Mouse (Mus musculus) heart, embryonic 15.5 days (tissue): ENCODE data around the gene Myrf. TPM values are rescaled to one million over a fixed set of nuclear protein-coding genes. Genes with fewer than 3 reads are reported as not detected.
A peak's percentile ranks its signal among the peaks of the same experiment; 100 is the strongest.

ENCODE experiments used
- ATAC-seq: fragments of 200-750 bp; cut with Nextera tagmentation; replicated peaks from 2 replicates; pipeline ENCODE4 v1.8.0; 2017; ENCODE audit warnings: low read depth, moderate TSS enrichment; ENCODE audit not compliant: insufficient number of reproducible peaks, insufficient read depth, low FRiP score
- H3K27ac ChIP-seq: fragments of 300-500 bp; sonication (generic); 2 replicates; pipeline ENCODE4 v1.5.1; 2015; ENCODE audit warnings: mild to moderate bottlenecking, inconsistent platforms
- H3K27me3 ChIP-seq: fragments of 300-500 bp; sonication (generic); 2 replicates; pipeline ENCODE4 v1.6.1; 2015; ENCODE audit warnings: inconsistent platforms
- H3K36me3 ChIP-seq: fragments of 300-500 bp; sonication (generic); 2 replicates; pipeline ENCODE4 v1.6.1; 2015; ENCODE audit warnings: mild to moderate bottlenecking, inconsistent platforms
- H3K4me1 ChIP-seq: fragments of 300-500 bp; sonication (generic); replicated peaks from 2 replicates; pipeline ENCODE4 v1.6.1; 2015; ENCODE audit warnings: inconsistent platforms
- H3K4me2 ChIP-seq: fragments of 300-500 bp; sonication (generic); 2 replicates; pipeline ENCODE4 v1.6.1; 2015; ENCODE audit warnings: inconsistent platforms, mild to moderate bottlenecking, moderate library complexity
- H3K4me3 ChIP-seq: fragments of 300-500 bp; sonication (generic); 2 replicates; pipeline ENCODE4 v1.5.1; 2015; ENCODE audit warnings: mild to moderate bottlenecking, inconsistent platforms
- H3K9ac ChIP-seq: fragments of 300-500 bp; sonication (generic); 2 replicates; pipeline ENCODE4 v1.6.1; 2015; ENCODE audit warnings: mild to moderate bottlenecking, inconsistent platforms
- H3K9me3 ChIP-seq: fragments of 300-500 bp; sonication (generic); replicated peaks from 2 replicates; pipeline ENCODE4 v1.6.1; 2016; ENCODE audit warnings: inconsistent platforms
- WGBS: fragments of 180-500 bp; shearing (Covaris S2); methylation state at CpG from one replicate; pipeline ENCODE4 v1.1.7; 2015; ENCODE audit warnings: mixed read lengths; 5-methylcytosine and 5-hydroxymethylcytosine counted together
- polyA plus RNA-seq: library from polyadenylated mRNA; unstranded; fragments of >200 nt; fragmentation: Nextera tagmentation; extraction: Ambion mirVana; gene quantifications from 2 replicates; pipeline ENCODE4 v1.2.1, GENCODE M21; 2015

The Myrf gene
- polyA plus RNA-seq, 1 experiment from 2014 or later: 4.8 TPM

GRCm38 (mm10) chr19:10204616-10205001, 35.9 kb downstream of the Myrf start:
- Histone ChIP-seq H3K4me3 (peak overlapping the region; percentile 82), H3K27ac (peak overlapping the region; percentile 84), H3K9me3 (no peaks in the 10 kb centered on the region), H3K27me3 (no peaks in the 10 kb centered on the region), H3K4me1 (peaks cover 15% of the 10 kb centered on the region), H3K36me3 (peaks cover 37% of the 10 kb centered on the region), H3K4me2 (peak overlapping the region; percentile 77), H3K9ac (peak overlapping the region; percentile 80)
- ATAC-seq: no peak
- 2% methylated on average over 5 of the region's 5 CpGs for WGBS

- Histone ChIP-seq H3K4me3 (peak within 1 kb of the TSS; percentile 82), H3K4me2 (peak within 1 kb of the TSS; percentile 77), H3K9ac (peak within 1 kb of the TSS; percentile 80), H3K36me3 (peaks cover 39% of the 10 kb centered on the region; the same call in 1 of the 2 replicates), H3K4me1 (peaks cover 15% of the 10 kb centered on the region), H3K9me3 (no peaks in the 10 kb centered on the region), H3K27me3 (no peaks in the 10 kb centered on the region), H3K27ac (peak within 1 kb of the TSS; percentile 84)
- ATAC-seq: peak; percentile 86
- under 1% methylated on average over 40 of the region's 40 CpGs for WGBS
Observed at GRCm38 (mm10) chr19:10203848-10204615, 36.5 kb downstream of the Myrf start, which contains the start of the genes Tmem258 and Fen1. Gene Tmem258 (plus strand): TSS chr19:10204014. Gene Fen1 (minus strand): TSS chr19:10204169.

- peaks cover 41% of the 10 kb centered on the region; the same call in 1 of the 2 replicates for H3K36me3 ChIP-seq
- 2% methylated on average over 23 of the region's 23 CpGs for WGBS
- peak overlapping the region; percentile 80 for H3K9ac ChIP-seq
- H3K4me3 ChIP-seq: peak overlapping the region; percentile 82
- no peaks in the 10 kb centered on the region for H3K9me3 ChIP-seq
- H3K27ac ChIP-seq: peak overlapping the region; percentile 84
- H3K4me1 ChIP-seq: peaks cover 18% of the 10 kb centered on the region
- H3K4me2 ChIP-seq: peak overlapping the region; percentile 77
- ATAC-seq: no peak
- no peaks in the 10 kb centered on the region for H3K27me3 ChIP-seq
Observed at GRCm38 (mm10) chr19:10203146-10203847, 37.3 kb downstream of the Myrf start.

GRCm38 (mm10) chr19:10198723-10199122, 41.8 kb downstream of the Myrf start:
- H3K4me3 ChIP-seq: no peak overlapping the region
- 30% methylated on average over 3 of the region's 3 CpGs for WGBS
- no peaks in the 10 kb centered on the region for H3K9me3 ChIP-seq
- no peak overlapping the region for H3K9ac ChIP-seq
- no peak for ATAC-seq
- H3K36me3 ChIP-seq: peaks cover 50% of the 10 kb centered on the region
- H3K4me2 ChIP-seq: no peak overlapping the region
- H3K4me1 ChIP-seq: peaks cover 11% of the 10 kb centered on the region
- no peak overlapping the region for H3K27ac ChIP-seq
- no peaks in the 10 kb centered on the region for H3K27me3 ChIP-seq

- Histone ChIP-seq H3K27ac (no peak overlapping the region), H3K4me3 (no peak overlapping the region), H3K4me2 (no peak overlapping the region), H3K4me1 (peaks cover 10% of the 10 kb centered on the region), H3K9ac (no peak overlapping the region), H3K36me3 (peaks cover 54% of the 10 kb centered on the region), H3K27me3 (no peaks in the 10 kb centered on the region), H3K9me3 (no peaks in the 10 kb centered on the region)
- WGBS: 66% methylated on average over 2 of the region's 2 CpGs
- ATAC-seq: no peak
Observed at GRCm38 (mm10) chr19:10198286-10198685, 42.3 kb downstream of the Myrf start.

GRCm38 (mm10) chr19:10197130-10197529, 43.4 kb downstream of the Myrf start:
- ATAC-seq: no peak
- Histone ChIP-seq H3K4me2 (no peak overlapping the region), H3K27ac (no peak overlapping the region), H3K4me3 (no peak overlapping the region), H3K4me1 (peaks cover 2% of the 10 kb centered on the region; the same call in 1 of the 2 replicates), H3K27me3 (no peaks in the 10 kb centered on the region), H3K9me3 (no peaks in the 10 kb centered on the region), H3K9ac (no peak overlapping the region), H3K36me3 (peaks cover 65% of the 10 kb centered on the region)
- WGBS: 90% methylated on average over 4 of the region's 4 CpGs

- Histone ChIP-seq H3K4me1 (peaks cover 5% of the 10 kb centered on the region; the same call in 1 of the 2 replicates), H3K4me2 (no peak overlapping the region), H3K27me3 (no peaks in the 10 kb centered on the region), H3K36me3 (peaks cover 67% of the 10 kb centered on the region), H3K27ac (no peak overlapping the region), H3K9ac (no peak overlapping the region), H3K4me3 (no peak overlapping the region), H3K9me3 (no peaks in the 10 kb centered on the region)
- 72% methylated on average over 5 of the region's 5 CpGs for WGBS
- ATAC-seq: no peak
Observed at GRCm38 (mm10) chr19:10195252-10195651, 45.3 kb downstream of the Myrf start.

- no peaks in the 10 kb centered on the region for H3K9me3 ChIP-seq
- H3K36me3 ChIP-seq: peaks cover 67% of the 10 kb centered on the region
- no peaks in the 10 kb centered on the region for H3K27me3 ChIP-seq
- no peak overlapping the region for H3K9ac ChIP-seq
- H3K4me2 ChIP-seq: no peak overlapping the region
- WGBS: 81% methylated on average over 11 of the region's 11 CpGs
- no peak for ATAC-seq
- H3K4me3 ChIP-seq: no peak overlapping the region
- peaks cover 5% of the 10 kb centered on the region; the same call in 1 of the 2 replicates for H3K4me1 ChIP-seq
- no peak overlapping the region for H3K27ac ChIP-seq
Observed at GRCm38 (mm10) chr19:10194337-10194736, 46.2 kb downstream of the Myrf start.

- no peak overlapping the region for H3K27ac ChIP-seq
- H3K4me2 ChIP-seq: no peak overlapping the region
- H3K4me1 ChIP-seq: 0 out of 2 replicates have a peak, but pooled peaks cover 3% of the 10 kb centered on the region
- WGBS: 49% methylated on average over 7 of the region's 7 CpGs
- no peak for ATAC-seq
- no peak overlapping the region for H3K4me3 ChIP-seq
- H3K9me3 ChIP-seq: no peaks in the 10 kb centered on the region
- H3K9ac ChIP-seq: no peak overlapping the region
- peaks cover 90% of the 10 kb centered on the region for H3K36me3 ChIP-seq
- no peaks in the 10 kb centered on the region for H3K27me3 ChIP-seq
Observed at GRCm38 (mm10) chr19:10191326-10191725, 49.2 kb downstream of the Myrf start.

GRCm38 (mm10) chr19:10190796-10191195, 49.8 kb downstream of the Myrf start:
- Histone ChIP-seq H3K4me2 (no peak overlapping the region), H3K9me3 (no peaks in the 10 kb centered on the region), H3K9ac (no peak overlapping the region), H3K4me3 (no peak overlapping the region), H3K4me1 (0 out of 2 replicates have a peak, but pooled peaks cover 3% of the 10 kb centered on the region), H3K27me3 (no peaks in the 10 kb centered on the region), H3K27ac (no peak overlapping the region), H3K36me3 (peaks cover 90% of the 10 kb centered on the region)
- 34% methylated on average over 2 of the region's 2 CpGs for WGBS
- no peak for ATAC-seq

GRCm38 (mm10) chr19:10189940-10190339, 50.6 kb downstream of the Myrf start:
- Histone ChIP-seq H3K9me3 (no peaks in the 10 kb centered on the region), H3K9ac (no peak overlapping the region), H3K36me3 (peaks cover 89% of the 10 kb centered on the region), H3K4me2 (no peak overlapping the region), H3K4me1 (0 out of 2 replicates have a peak, but pooled peaks cover 4% of the 10 kb centered on the region), H3K4me3 (no peak overlapping the region), H3K27me3 (no peaks in the 10 kb centered on the region), H3K27ac (no peak overlapping the region)
- no peak for ATAC-seq
- 93% methylated on average over 8 of the region's 8 CpGs for WGBS
